ENCODE assay signal across 47 mouse cellular contexts in genomic region chr9:22497021-22497767, GRCm38 (mm10). TPM values are rescaled to one million over a fixed set of nuclear protein-coding genes. Genes with fewer than 3 reads are reported as not detected.
"Had no signal": no experiment of that assay in that cellular context is flagged by ENCODE, and none has a peak within 500 bp of the region (broad histone marks: within the 10 kb centered on the region; RNA-seq: fewer than 3 reads in every experiment).

No protein-coding gene starts in this region.

- DNase-seq: left cerebral cortex, postnatal 4 days; liver; liver, embryonic 13.5 days; liver, postnatal 0 days; lung, adult 18-20 months; lung, adult 2 months; lung, embryonic 14.5 days; lung, postnatal 10 days; lung, postnatal 14 days; lung, postnatal 36 days; lung, postnatal 4 days; midbrain, embryonic 14.5 days had no signal

- H3K27ac ChIP-seq: limb, embryonic 10.5 days; limb, embryonic 12.5 days; limb, embryonic 13.5 days; limb, embryonic 15.5 days; liver, embryonic 12.5 days; liver, embryonic 13.5 days; liver, embryonic 14.5 days; liver, embryonic 15.5 days; lung, embryonic 15.5 days; macrophage; midbrain, embryonic 10.5 days; midbrain, embryonic 12.5 days; midbrain, embryonic 13.5 days; midbrain, embryonic 15.5 days; neural tube, embryonic 12.5 days had no signal

- H3K9me3 ChIP-seq: limb, embryonic 10.5 days; limb, embryonic 12.5 days; limb, embryonic 15.5 days; liver, embryonic 12.5 days; liver, embryonic 13.5 days; lung, embryonic 15.5 days; midbrain, embryonic 10.5 days; midbrain, embryonic 12.5 days; midbrain, embryonic 13.5 days; neural tube, embryonic 12.5 days had no signal

- H3K4me3 ChIP-seq: limb, embryonic 10.5 days; limb, embryonic 12.5 days; limb, embryonic 13.5 days; limb, embryonic 15.5 days; liver, embryonic 12.5 days; liver, embryonic 13.5 days; liver, embryonic 15.5 days; lung, embryonic 15.5 days; megakaryocyte, embryonic 14.5 days; midbrain, embryonic 10.5 days; midbrain, embryonic 12.5 days; midbrain, embryonic 13.5 days; midbrain, embryonic 15.5 days; myocyte; neural tube, embryonic 12.5 days had no signal

- H3K9ac ChIP-seq: limb, embryonic 12.5 days; limb, embryonic 13.5 days; limb, embryonic 15.5 days; liver, embryonic 12.5 days; liver, embryonic 13.5 days; liver, embryonic 14.5 days; liver, embryonic 15.5 days; liver, postnatal 0 days; lung, embryonic 14.5 days; lung, embryonic 15.5 days; midbrain, embryonic 12.5 days; midbrain, embryonic 13.5 days; midbrain, embryonic 15.5 days; neural tube, embryonic 12.5 days had no signal

- H3K36me3 ChIP-seq: limb, embryonic 10.5 days; liver, embryonic 12.5 days; liver, embryonic 13.5 days; liver, embryonic 15.5 days; lung, embryonic 15.5 days; midbrain, embryonic 10.5 days; midbrain, embryonic 13.5 days; midbrain, embryonic 15.5 days had no signal

- H3K4me1 ChIP-seq: limb, embryonic 10.5 days; limb, embryonic 12.5 days; limb, embryonic 13.5 days; limb, embryonic 15.5 days; liver, embryonic 12.5 days; liver, embryonic 13.5 days; liver, embryonic 15.5 days; lung, embryonic 15.5 days; midbrain, embryonic 10.5 days; midbrain, embryonic 12.5 days; midbrain, embryonic 13.5 days; midbrain, embryonic 15.5 days; neural tube, embryonic 12.5 days had no signal

- H3K27me3 ChIP-seq: limb, embryonic 12.5 days; limb, embryonic 13.5 days; limb, embryonic 15.5 days; liver, embryonic 12.5 days; liver, embryonic 13.5 days; liver, embryonic 15.5 days; lung, embryonic 15.5 days; megakaryocyte, embryonic 14.5 days; midbrain, embryonic 12.5 days; midbrain, embryonic 13.5 days; midbrain, embryonic 15.5 days; neural tube, embryonic 12.5 days had no signal

RNA-seq across cellular contexts. Expression of gene Gm17545, which starts 43.1 kb away (rescaled TPM):
- total RNA-seq: left cerebral cortex, postnatal 10 days; left cerebral cortex, postnatal 14 days; left cerebral cortex, postnatal 25 days; left cerebral cortex, postnatal 36 days; left cerebral cortex, postnatal 4 days; liver, adult 2 months; megakaryocyte progenitor cell, adult 5-6 weeks; megakaryocyte, adult 5-6 weeks; megakaryocyte-erythroid progenitor cell, adult 5-6 weeks; midbrain, postnatal 0 days; monocyte, adult 5-6 weeks had no signal
- polyA plus RNA-seq: limb, embryonic 10.5 days; limb, embryonic 11.5 days; limb, embryonic 12.5 days; limb, embryonic 13.5 days; limb, embryonic 14.5 days; limb, embryonic 15.5 days; liver, adult 2 months; liver, embryonic 11.5 days; liver, embryonic 12.5 days; liver, embryonic 13.5 days; liver, embryonic 14.5 days; liver, embryonic 15.5 days; liver, embryonic 16.5 days; liver, postnatal 0 days; lung, adult 2 months; lung, embryonic 14.5 days; lung, embryonic 15.5 days; lung, embryonic 16.5 days; lung, postnatal 0 days; macrophage; midbrain, embryonic 10.5 days; midbrain, embryonic 11.5 days; midbrain, embryonic 12.5 days; midbrain, embryonic 13.5 days; midbrain, embryonic 14.5 days; midbrain, embryonic 15.5 days; midbrain, embryonic 16.5 days; midbrain, postnatal 0 days; myocyte; neural tube, embryonic 11.5 days; neural tube, embryonic 12.5 days had no signal
